Mouse (Mus musculus) forebrain, embryonic 13.5 days (tissue): ENCODE measurements around the gene Scaf11. TPM values are rescaled to one million over a fixed set of nuclear protein-coding genes. Genes with fewer than 3 reads are reported as not detected.
"Not testable (repeated sequence)": the region's sequence is repeated elsewhere in the genome, so short reads cannot be mapped to it uniquely, and the experiment has no call there.

Experiments used
- ATAC-seq: fragments of 200-750 bp; cut with Nextera tagmentation; 2 replicates; pipeline ENCODE4 v1.8.0; 2017
- H3K27ac ChIP-seq: fragments of 300-500 bp; sonication (generic); 2 replicates; pipeline ENCODE4 v1.5.1; 2015; ENCODE audit warnings: inconsistent platforms, mild to moderate bottlenecking, moderate library complexity
- H3K27me3 ChIP-seq: fragments of 300-500 bp; sonication (generic); 2 replicates; pipeline ENCODE4 v1.6.1; 2015; ENCODE audit warnings: mild to moderate bottlenecking, inconsistent platforms
- H3K36me3 ChIP-seq: fragments of 300-500 bp; sonication (generic); 2 replicates; pipeline ENCODE4 v1.6.1; 2015; ENCODE audit warnings: mild to moderate bottlenecking, inconsistent platforms; ENCODE audit not compliant: poor library complexity, severe bottlenecking
- H3K4me1 ChIP-seq: fragments of 300-500 bp; sonication (generic); 2 replicates; pipeline ENCODE4 v1.6.1; 2015; ENCODE audit warnings: inconsistent platforms
- H3K4me2 ChIP-seq: fragments of 300-500 bp; sonication (generic); 2 replicates; pipeline ENCODE4 v1.6.1; 2015; ENCODE audit warnings: inconsistent platforms, mild to moderate bottlenecking, moderate library complexity
- H3K4me3 ChIP-seq: fragments of 300-500 bp; sonication (generic); 2 replicates; pipeline ENCODE4 v1.5.1; 2015; ENCODE audit warnings: mild to moderate bottlenecking, inconsistent platforms
- H3K9ac ChIP-seq: fragments of 300-500 bp; sonication (generic); 2 replicates; pipeline ENCODE4 v1.6.1; 2015; ENCODE audit warnings: mild to moderate bottlenecking, inconsistent platforms
- H3K9me3 ChIP-seq: fragments of 300-500 bp; sonication (generic); replicated peaks from 2 replicates; pipeline ENCODE4 v1.6.1; 2016; ENCODE audit warnings: inconsistent platforms
- WGBS: fragments of 180-500 bp; shearing (Covaris S2); methylation state at CpG from one replicate; pipeline ENCODE4 v1.1.7; 2015; 5-methylcytosine and 5-hydroxymethylcytosine counted together
- polyA plus RNA-seq: library from polyadenylated mRNA; unstranded; fragments of >200 nt; fragmentation: Nextera tagmentation; extraction: Ambion mirVana; gene quantifications from 2 replicates; pipeline ENCODE4 v1.2.1, GENCODE M21; 2015

Scaf11 gene
- polyA plus RNA-seq, 1 experiment from 2014 or later = 70.1 TPM

GRCm38 (mm10) chr15:96461541-96462512, 1.2 kb upstream of the Scaf11 start:
- ATAC-seq = peak; percentile 48

GRCm38 (mm10) chr15:96460451-96460729, 253 bp downstream of the Scaf11 start:
- no peaks in the 10 kb centered on the region for H3K27me3 ChIP-seq
- H3K4me1 ChIP-seq = peaks cover 28% of the 10 kb centered on the region
- peak overlapping the region; percentile 92 for H3K9ac ChIP-seq
- H3K27ac ChIP-seq = peak overlapping the region; percentile 98
- no peak for ATAC-seq
- peak overlapping the region; percentile 86 for H3K4me3 ChIP-seq
- peak overlapping the region; percentile 71 for H3K4me2 ChIP-seq
- WGBS = 1% methylated on average over 32 of the region's 50 CpGs
- H3K36me3 ChIP-seq = no peaks in the 10 kb centered on the region
- H3K9me3 ChIP-seq = no peaks in the 10 kb centered on the region; the same call in 1 of the 2 replicates

More at GRCm38 (mm10) chr15:96461541-96462512, 1.2 kb upstream of the Scaf11 start:
- H3K4me1 ChIP-seq = peaks cover 26% of the 10 kb centered on the region
- H3K36me3 ChIP-seq = no peaks in the 10 kb centered on the region
- no peaks in the 10 kb centered on the region; the same call in 1 of the 2 replicates for H3K9me3 ChIP-seq
- H3K4me2 ChIP-seq = peak overlapping the region; percentile 71
- peak overlapping the region; percentile 79 for H3K9ac ChIP-seq
- peak overlapping the region; percentile 88 for H3K27ac ChIP-seq
- H3K4me3 ChIP-seq = peak overlapping the region; percentile 86
- H3K27me3 ChIP-seq = no peaks in the 10 kb centered on the region
- 15% methylated on average over 22 of the region's 22 CpGs for WGBS

GRCm38 (mm10) chr15:96459741-96460450, 747 bp downstream of the Scaf11 start:
- H3K4me2 ChIP-seq = peak overlapping the region; percentile 71
- under 1% methylated on average over 49 of the region's 71 CpGs for WGBS
- ATAC-seq = peak; percentile 43
- H3K27ac ChIP-seq = peak overlapping the region; percentile 98
- H3K9me3 ChIP-seq = no peaks in the 10 kb centered on the region; the same call in 1 of the 2 replicates
- no peaks in the 10 kb centered on the region for H3K36me3 ChIP-seq
- H3K9ac ChIP-seq = peak overlapping the region; percentile 92
- peaks cover 28% of the 10 kb centered on the region for H3K4me1 ChIP-seq
- peak overlapping the region; percentile 86 for H3K4me3 ChIP-seq
- H3K27me3 ChIP-seq = no peaks in the 10 kb centered on the region

GRCm38 (mm10) chr15:96458273-96458672, 2.4 kb downstream of the Scaf11 start:
- Histone ChIP-seq H3K27ac (no peak overlapping the region), H3K9me3 (no peaks in the 10 kb centered on the region), H3K4me3 (no peak overlapping the region), H3K9ac (no peak overlapping the region), H3K27me3 (no peaks in the 10 kb centered on the region), H3K36me3 (no peaks in the 10 kb centered on the region), H3K4me1 (peaks cover 28% of the 10 kb centered on the region), H3K4me2 (no peak overlapping the region)
- 95% methylated on average over 3 of the region's 3 CpGs for WGBS
- no peak for ATAC-seq

- Histone ChIP-seq H3K9ac (no peak overlapping the region), H3K9me3 (no peaks in the 10 kb centered on the region), H3K4me3 (no peak overlapping the region), H3K27me3 (no peaks in the 10 kb centered on the region), H3K4me1 (peaks cover 28% of the 10 kb centered on the region), H3K36me3 (no peaks in the 10 kb centered on the region), H3K27ac (no peak overlapping the region), H3K4me2 (no peak overlapping the region)
- 83% methylated on average over 3 of the region's 3 CpGs for WGBS
- ATAC-seq = no peak
These were observed 3.3 kb downstream of the Scaf11 start for GRCm38 (mm10) chr15:96457338-96457664.

- no peaks in the 10 kb centered on the region for H3K27me3 ChIP-seq
- H3K4me2 ChIP-seq = no peak overlapping the region
- H3K4me1 ChIP-seq = peaks cover 24% of the 10 kb centered on the region
- WGBS = 87% methylated on average over 5 of the region's 5 CpGs
- peaks cover 3% of the 10 kb centered on the region for H3K36me3 ChIP-seq
- H3K9ac ChIP-seq = no peak overlapping the region
- no peak overlapping the region for H3K4me3 ChIP-seq
- H3K27ac ChIP-seq = no peak overlapping the region
- ATAC-seq = no peak
- no peaks in the 10 kb centered on the region for H3K9me3 ChIP-seq
These were observed 3.8 kb downstream of the Scaf11 start for GRCm38 (mm10) chr15:96456651-96457337.

GRCm38 (mm10) chr15:96455595-96456214, 4.9 kb downstream of the Scaf11 start:
- peaks cover 21% of the 10 kb centered on the region for H3K4me1 ChIP-seq
- H3K27ac ChIP-seq = no peak overlapping the region
- H3K4me2 ChIP-seq = no peak overlapping the region
- H3K27me3 ChIP-seq = no peaks in the 10 kb centered on the region
- H3K9ac ChIP-seq = no peak overlapping the region
- H3K9me3 ChIP-seq = no peaks in the 10 kb centered on the region
- no peak for ATAC-seq
- no peak overlapping the region for H3K4me3 ChIP-seq
- WGBS = 87% methylated on average over 4 of the region's 4 CpGs
- peaks cover 9% of the 10 kb centered on the region for H3K36me3 ChIP-seq

- Histone ChIP-seq H3K4me2 (no peak overlapping the region), H3K4me3 (no peak overlapping the region), H3K4me1 (peaks cover 7% of the 10 kb centered on the region), H3K36me3 (peaks cover 12% of the 10 kb centered on the region), H3K27me3 (no peaks in the 10 kb centered on the region), H3K27ac (no peak overlapping the region), H3K9me3 (no peaks in the 10 kb centered on the region), H3K9ac (no peak overlapping the region)
- 90% methylated on average over 1 of the region's 1 CpGs for WGBS
- ATAC-seq = no peak
These were observed 7.3 kb downstream of the Scaf11 start for GRCm38 (mm10) chr15:96453346-96453745.

GRCm38 (mm10) chr15:96448656-96449299, 11.9 kb downstream of the Scaf11 start:
- Histone ChIP-seq H3K4me2 (no peak overlapping the region), H3K4me1 (no peaks in the 10 kb centered on the region), H3K27me3 (no peaks in the 10 kb centered on the region), H3K9me3 (no peaks in the 10 kb centered on the region), H3K36me3 (peaks cover 29% of the 10 kb centered on the region), H3K27ac (no peak overlapping the region), H3K9ac (no peak overlapping the region), H3K4me3 (no peak overlapping the region)
- WGBS = 92% methylated on average over 7 of the region's 7 CpGs
- no peak for ATAC-seq

- Histone ChIP-seq H3K4me3 (no peak overlapping the region), H3K27me3 (no peaks in the 10 kb centered on the region), H3K4me1 (no peaks in the 10 kb centered on the region), H3K27ac (no peak overlapping the region), H3K4me2 (no peak overlapping the region), H3K36me3 (peaks cover 34% of the 10 kb centered on the region), H3K9me3 (no peaks in the 10 kb centered on the region), H3K9ac (no peak overlapping the region)
- no peak for ATAC-seq
- 60% methylated on average over 10 of the region's 10 CpGs for WGBS
These were observed 13.9 kb downstream of the Scaf11 start for GRCm38 (mm10) chr15:96446785-96447184.

GRCm38 (mm10) chr15:96441480-96441879, 19.2 kb downstream of the Scaf11 start:
- not testable (repeated sequence) for ATAC-seq, H3K9me3 ChIP-seq, H3K4me3 ChIP-seq, H3K4me1 ChIP-seq, H3K9ac ChIP-seq, H3K4me2 ChIP-seq, H3K27me3 ChIP-seq, H3K27ac ChIP-seq
- peaks cover 32% of the 10 kb centered on the region for H3K36me3 ChIP-seq
- 83% methylated on average over 5 of the region's 6 CpGs for WGBS
